15 mouse cellular contexts compared by ENCODE assay signal in genomic region chr12:17575156-17575910, GRCm38 (mm10). TPM values are rescaled to one million over a fixed set of nuclear protein-coding genes. Genes with fewer than 3 reads are reported as not detected.
DNase-seq lines count a peak whose midpoint lies in the region; ATAC-seq and TF ChIP-seq lines count a peak whose summit lies in the region.
"Had no signal": no experiment of that assay in that cellular context is flagged by ENCODE, and none has a peak within 500 bp of the region (broad histone marks: within the 10 kb centered on the region; RNA-seq: fewer than 3 reads in every experiment).

No protein-coding gene starts in this region.

- no peak overlapping the region; the same call in 1 of the 2 replicates for H3K27ac ChIP-seq in embryonic facial prominence, embryonic 14.5 days (replicated peaks; ENCODE audit: low read depth, low read length)
- H3K27ac ChIP-seq in embryonic facial prominence, embryonic 10.5 days (replicated peaks), result no peak overlapping the region
- H3K27ac ChIP-seq in kidney, postnatal 0 days, result no peak overlapping the region
- H3K27ac ChIP-seq in cerebellum, adult 2 months (ENCODE audit: insufficient read depth, low read length), result no peak overlapping the region
- no peak overlapping the region for H3K27ac ChIP-seq in intestine, embryonic 15.5 days
- H3K27ac ChIP-seq: heart, embryonic 13.5 days; layer of hippocampus, adult 2 months; limb, embryonic 13.5 days had no signal

- peaks cover 3% of the 10 kb centered on the region for H3K4me1 ChIP-seq in embryonic facial prominence, embryonic 14.5 days (ENCODE audit: control insufficient read depth, insufficient read depth, low read length)
- peaks cover 13% of the 10 kb centered on the region for H3K4me1 ChIP-seq in embryonic facial prominence, embryonic 10.5 days
- peaks cover 5% of the 10 kb centered on the region; the same call in 1 of the 2 replicates for H3K4me1 ChIP-seq in kidney, postnatal 0 days (replicated peaks; ENCODE audit: insufficient read depth, low read length)
- peaks cover 19% of the 10 kb centered on the region for H3K4me1 ChIP-seq in cerebellum, adult 2 months (ENCODE audit: control insufficient read depth, insufficient read depth, low read length)
- H3K4me1 ChIP-seq in intestine, embryonic 15.5 days (replicated peaks), result peaks cover 5% of the 10 kb centered on the region; the same call in 1 of the 2 replicates

- no peak overlapping the region for H3K9ac ChIP-seq in embryonic facial prominence, embryonic 14.5 days (ENCODE audit: low read depth, low read length)
- no peak overlapping the region for H3K9ac ChIP-seq in kidney, postnatal 0 days (ENCODE audit: low read depth, low read length)
- no peak overlapping the region for H3K9ac ChIP-seq in intestine, embryonic 15.5 days
- H3K9ac ChIP-seq: heart, embryonic 13.5 days; limb, embryonic 13.5 days had no signal

- WGBS in embryonic facial prominence, embryonic 14.5 days, result 46% methylated on average over 5 of the region's 5 CpGs
- WGBS in embryonic facial prominence, embryonic 10.5 days, result 66% methylated on average over 5 of the region's 5 CpGs
- 47% methylated on average over 5 of the region's 5 CpGs for WGBS in kidney, postnatal 0 days
- WGBS in cerebellum, adult 2 months, result 40% methylated on average over 5 of the region's 5 CpGs
- WGBS in intestine, embryonic 15.5 days, result 51% methylated on average over 5 of the region's 5 CpGs

- no peak overlapping the region for H3K4me2 ChIP-seq in embryonic facial prominence, embryonic 14.5 days (ENCODE audit: low read depth, low read length)
- no peak overlapping the region for H3K4me2 ChIP-seq in kidney, postnatal 0 days (ENCODE audit: low read length)
- no peak overlapping the region for H3K4me2 ChIP-seq in intestine, embryonic 15.5 days (replicated peaks)
- H3K4me2 ChIP-seq: limb, embryonic 13.5 days had no signal

- ATAC-seq in embryonic facial prominence, embryonic 14.5 days (ENCODE audit: low read depth), result peak; percentile 32
- 0 out of 2 replicates have a peak, but pooled peaks have one; percentile 17 for ATAC-seq in kidney, postnatal 0 days (replicated peaks; ENCODE audit: low FRiP score, low read depth)
- peak; percentile 62 for ATAC-seq in intestine, embryonic 15.5 days

- H3K36me3 ChIP-seq in embryonic facial prominence, embryonic 14.5 days (ENCODE audit: control insufficient read depth, insufficient read depth, low read length), result no peaks in the 10 kb centered on the region
- no peaks in the 10 kb centered on the region for H3K36me3 ChIP-seq in embryonic facial prominence, embryonic 10.5 days (replicated peaks)
- no peaks in the 10 kb centered on the region for H3K36me3 ChIP-seq in kidney, postnatal 0 days (ENCODE audit: insufficient read depth, low read length)
- H3K36me3 ChIP-seq in intestine, embryonic 15.5 days, result no peaks in the 10 kb centered on the region
- H3K36me3 ChIP-seq: heart, embryonic 13.5 days; limb, embryonic 13.5 days; midbrain, embryonic 10.5 days had no signal

- peak; percentile 34 for DNase-seq in embryonic facial prominence, embryonic 14.5 days (ENCODE audit: low spot score)
- no peak for DNase-seq in embryonic facial prominence, embryonic 10.5 days (ENCODE audit: low spot score)
- DNase-seq in kidney, postnatal 0 days (ENCODE audit: low spot score), result no peak
- no peak for DNase-seq in kidney, adult 11 months
- peak; percentile 59 to 78 for DNase-seq in cerebellum, adult 2 months
- no peak for DNase-seq in layer of hippocampus, postnatal 14 days (ENCODE audit: low spot score in 2 of 2)
- DNase-seq in testis, postnatal 14 days (ENCODE audit: low spot score), result no peak
- DNase-seq: right cerebral cortex, postnatal 4 days; thymus, adult 2 months had no signal

- no peak overlapping the region for H3K4me3 ChIP-seq in embryonic facial prominence, embryonic 14.5 days (ENCODE audit: low read depth, low read length)
- H3K4me3 ChIP-seq in embryonic facial prominence, embryonic 10.5 days, result no peak overlapping the region
- H3K4me3 ChIP-seq in kidney, postnatal 0 days (replicated peaks; ENCODE audit: low read depth, low read length), result no peak overlapping the region
- H3K4me3 ChIP-seq in cerebellum, adult 2 months (replicated peaks; ENCODE audit: insufficient read depth, low read depth, low read length), result no peak overlapping the region
- H3K4me3 ChIP-seq in intestine, embryonic 15.5 days (replicated peaks), result no peak overlapping the region
- H3K4me3 ChIP-seq: heart, embryonic 13.5 days; layer of hippocampus, adult 2 months; limb, embryonic 13.5 days; midbrain, embryonic 10.5 days had no signal

- no peak for TF ChIP-seq POLR2A in cerebellum, adult 2 months (IDR thresholded peaks at IDR 0.05; ENCODE audit: borderline replicate concordance, insufficient read depth, low read length)

- no peaks in the 10 kb centered on the region for H3K9me3 ChIP-seq in embryonic facial prominence, embryonic 14.5 days (ENCODE audit: control insufficient read depth, low read length)
- H3K9me3 ChIP-seq in embryonic facial prominence, embryonic 10.5 days, result no peaks in the 10 kb centered on the region
- no peaks in the 10 kb centered on the region for H3K9me3 ChIP-seq in kidney, postnatal 0 days (replicated peaks; ENCODE audit: low read length)
- no peaks in the 10 kb centered on the region for H3K9me3 ChIP-seq in intestine, embryonic 15.5 days
- H3K9me3 ChIP-seq: heart, embryonic 13.5 days; limb, embryonic 13.5 days; midbrain, embryonic 10.5 days had no signal

- no peaks in the 10 kb centered on the region for H3K27me3 ChIP-seq in embryonic facial prominence, embryonic 14.5 days (replicated peaks; ENCODE audit: control insufficient read depth, insufficient read depth, low read length)
- H3K27me3 ChIP-seq in embryonic facial prominence, embryonic 10.5 days (replicated peaks; ENCODE audit: low read depth, poor library complexity, severe bottlenecking), result no peaks in the 10 kb centered on the region; the same call in 1 of the 2 replicates
- H3K27me3 ChIP-seq in kidney, postnatal 0 days (ENCODE audit: insufficient read depth, low read length), result no peaks in the 10 kb centered on the region
- H3K27me3 ChIP-seq in cerebellum, adult 2 months (ENCODE audit: control insufficient read depth, insufficient read depth, low read length), result no peaks in the 10 kb centered on the region
- H3K27me3 ChIP-seq in intestine, embryonic 15.5 days (replicated peaks), result no peaks in the 10 kb centered on the region
- H3K27me3 ChIP-seq: CH12.LX; limb, embryonic 13.5 days had no signal

- no peak for TF ChIP-seq CTCF in kidney, postnatal 0 days (IDR thresholded peaks at IDR 0.05; ENCODE audit: low read depth)
- no peak for TF ChIP-seq CTCF in cerebellum, adult 2 months (IDR thresholded peaks at IDR 0.05; ENCODE audit: borderline replicate concordance, insufficient read depth, low read depth, low read length)

RNA-seq across cellular contexts. Expression of gene Odc1, which starts 30.7 kb away (rescaled TPM):
- polyA plus RNA-seq in embryonic facial prominence, embryonic 14.5 days (2014; fragmentation: Nextera tagmentation; extraction: Ambion mirVana), result 180 and 213 TPM in 2 replicates
- 264 and 283 TPM in 2 replicates for polyA plus RNA-seq in embryonic facial prominence, embryonic 10.5 days (2016; fragmentation: Nextera tagmentation; extraction: Ambion mirVana)
- polyA plus RNA-seq in kidney, postnatal 0 days (2015; fragmentation: Nextera tagmentation; extraction: Ambion mirVana), result 149 and 153 TPM in 2 replicates
- 108 and 115 TPM in 2 replicates for polyA plus RNA-seq in cerebellum, adult 2 months (2012; rRNA removed)
- 203 and 216 TPM in 2 replicates for polyA plus RNA-seq in intestine, embryonic 15.5 days (2015; fragmentation: Nextera tagmentation; extraction: Ambion mirVana)
- total RNA-seq in layer of hippocampus, postnatal 14 days (2021), result 10 to 100 TPM; 75.5 to 77.0 TPM

Comparison
In these comparisons a context has a peak if more than half of its experiments do, and no peak if none do; other contexts are left out.
1. DNase-seq: peak in embryonic facial prominence, embryonic 14.5 days (single experiment) and cerebellum, adult 2 months (2 of 2); none in embryonic facial prominence, embryonic 10.5 days (single experiment), kidney, postnatal 0 days (single experiment), kidney, adult 11 months (single experiment), layer of hippocampus, postnatal 14 days (0 of 2) and testis, postnatal 14 days (single experiment).
2. Peak in every context shown above with its lines, with median percentiles within 50 percentile points of each other: ATAC-seq.